Mouse (Mus musculus): Measurements from ENCODE around the gene Slc25a5. TPM values are rescaled to one million over a fixed set of nuclear protein-coding genes. Genes with fewer than 3 reads are reported as not detected.

Slc25a5 gene
- total and polyA plus RNA-seq, 3 experiments, result 591 to 1,177 (median 881) TPM

- dilution Hi-C loops (cut with MboI; ENCODE audit: extremely low pct_ligation_motif_present, extremely low pct_unique_long_range_greater_than_20kb, low sequenced_read_pairs), result no loop called here
Observed at GRCm38 (mm10) chrX:36847152-36847551, 51.7 kb downstream of the Slc25a5 start.

More at GRCm38 (mm10) chrX:36847152-36847551, 51.7 kb downstream of the Slc25a5 start:
- Histone ChIP-seq H3K4me1 (ENCODE audit: control insufficient read depth in 1 of 2, insufficient read depth in 2 of 2) (peaks cover 3 to 23% of the 10 kb centered on the region in 2 experiments; a peak in 2 of 4 replicates), H3K9ac (ENCODE audit: insufficient read depth, low read depth) (no peak overlapping the region), H3K36me3 (replicated peaks in 1 of 2; ENCODE audit: control insufficient read depth in 1 of 2, insufficient read depth in 1 of 2, low read length in 1 of 2) (peaks cover 0 to 6% of the 10 kb centered on the region in 2 experiments), H3K4me2 (ENCODE audit: insufficient read depth, low read depth, poor library complexity, severe bottlenecking) (no peak overlapping the region), H3K27ac (ENCODE audit: insufficient read depth, low read depth) (peak overlapping the region; percentile 26), H3K4me3 (replicated peaks in 1 of 3; ENCODE audit: low read depth in 2 of 3, low read length in 2 of 3, poor library complexity in 1 of 3) (no peak overlapping the region), H3K9me3 (replicated peaks; ENCODE audit: low read length) (no peaks in the 10 kb centered on the region), H3K79me2 (replicated peaks; ENCODE audit: control insufficient read depth, extremely low read depth, insufficient read depth, poor library complexity, severe bottlenecking) (no peaks in the 10 kb centered on the region), H3K27me3 (replicated peaks) (no peaks in the 10 kb centered on the region)
- peak; percentile 49 for DNase-seq (ENCODE audit: extremely low read depth)
- TF ChIP-seq MAZ (IDR thresholded peaks at IDR 0.05; ENCODE audit: low read depth, low read length), result no peak
- no peak for TF ChIP-seq E2F4 (IDR thresholded peaks at IDR 0.05; ENCODE audit: insufficient replicate concordance, low read depth, low read length)
- TF ChIP-seq CHD1 (IDR thresholded peaks at IDR 0.05; ENCODE audit: low read depth, low read length), result no peak
- no peak for TF ChIP-seq POLR2AphosphoS2 (IDR thresholded peaks at IDR 0.05; ENCODE audit: low read depth, low read length)
- TF ChIP-seq POLR2A (IDR thresholded peaks at IDR 0.05; ENCODE audit: low read depth, low read length), result no peak
- TF ChIP-seq RCOR1 (conservative IDR thresholded peaks at IDR 0.05; ENCODE audit: low read depth, low read length), result no peak
- peak; percentile 81 for TF ChIP-seq JUN (IDR thresholded peaks at IDR 0.05; ENCODE audit: insufficient read depth, low read depth, low read length)
- TF ChIP-seq GABPA (IDR thresholded peaks at IDR 0.05; ENCODE audit: insufficient replicate concordance, low read depth, low read length), result no peak
- peak; percentile 74 for TF ChIP-seq MYC (IDR thresholded peaks at IDR 0.05; ENCODE audit: low read depth, low read length)
- peak; percentile 81 for TF ChIP-seq JUND (conservative IDR thresholded peaks at IDR 0.05; ENCODE audit: low read depth, low read length)
- peak; percentile 72 for TF ChIP-seq IRF4 (IDR thresholded peaks at IDR 0.05; ENCODE audit: low read depth, low read length)
- 0 out of 2 replicates have a peak, but pooled peaks have one; percentile 8 for TF ChIP-seq ETS1 (conservative IDR thresholded peaks at IDR 0.05; ENCODE audit: low read depth, low read length)
- peak; percentile 42; the same call in 1 of the 2 replicates for TF ChIP-seq TCF12 (IDR thresholded peaks at IDR 0.05; ENCODE audit: low read depth, low read length)
- TF ChIP-seq CTCF (conservative IDR thresholded peaks at IDR 0.05 in 1 of 2, IDR thresholded peaks at IDR 0.05 in 1 of 2; ENCODE audit: low read depth in 2 of 2, low read length in 2 of 2), result no peak
- no peak for TF ChIP-seq USF2 (conservative IDR thresholded peaks at IDR 0.05; ENCODE audit: low read depth, low read length)
- no peak for TF ChIP-seq ZMIZ1 (IDR thresholded peaks at IDR 0.05; ENCODE audit: low read depth, low read length)
- no peak for TF ChIP-seq NELFE (IDR thresholded peaks at IDR 0.05; ENCODE audit: low read depth, low read length)
- no peak for TF ChIP-seq SMC3 (IDR thresholded peaks at IDR 0.05; ENCODE audit: low read depth, low read length)
- no peak for TF ChIP-seq USF1 (IDR thresholded peaks at IDR 0.05; ENCODE audit: low read depth, low read length)
- no peak for TF ChIP-seq SIN3A (IDR thresholded peaks at IDR 0.05; ENCODE audit: low read length)
- TF ChIP-seq MXI1 (IDR thresholded peaks at IDR 0.05; ENCODE audit: low read depth, low read length), result no peak
- TF ChIP-seq RAD21 (IDR thresholded peaks at IDR 0.05; ENCODE audit: low read depth, low read length), result no peak
- TF ChIP-seq MAFK (IDR thresholded peaks at IDR 0.05; ENCODE audit: insufficient replicate concordance, low read length), result no peak
- no peak for TF ChIP-seq MEF2A (IDR thresholded peaks at IDR 0.05; ENCODE audit: borderline replicate concordance, low read depth, low read length)
- peak; percentile 86 for TF ChIP-seq EP300 (IDR thresholded peaks at IDR 0.05; ENCODE audit: low read length)
- no peak for TF ChIP-seq CHD2 (IDR thresholded peaks at IDR 0.05; ENCODE audit: low read length)
- 0 out of 2 replicates have a peak, but pooled peaks have one; percentile 13 for TF ChIP-seq BHLHE40 (IDR thresholded peaks at IDR 0.05; ENCODE audit: low read depth, low read length)
- no peak for TF ChIP-seq KAT2A (IDR thresholded peaks at IDR 0.05; ENCODE audit: insufficient replicate concordance, low read length)
- no peak for TF ChIP-seq UBTF (IDR thresholded peaks at IDR 0.05; ENCODE audit: low read depth, low read length)
- peak; percentile 49; the same call in 1 of the 2 replicates for TF ChIP-seq MAX (IDR thresholded peaks at IDR 0.05; ENCODE audit: low read length)
- in situ Hi-C loops (cut with MboI; ENCODE audit: low pct_ligation_motif_present, low pct_unique_long_range_greater_than_20kb, low sequenced_read_pairs), result no loop called here

Other genes starting within 250 kb of the Slc25a5 start
- gene Pgrmc1, start 197.4 kb upstream of the Slc25a5 start, total RNA-seq (2012; rRNA removed), result 71.4 and 73.7 TPM in 2 replicates
- 174 and 190 TPM in 2 replicates for gene Pgrmc1, start 197.4 kb upstream of the Slc25a5 start, total RNA-seq (2014; rRNA removed)
- 87.2 and 91.4 TPM in 2 replicates for gene Pgrmc1, start 197.4 kb upstream of the Slc25a5 start, polyA plus RNA-seq (2012; ENCODE audit: insufficient read length, low read depth)
- 1.7 TPM in 2 replicates for gene Akap17b, start 150.3 kb upstream of the Slc25a5 start, total RNA-seq (2012; rRNA removed)
- gene Akap17b, start 150.3 kb upstream of the Slc25a5 start, total RNA-seq (2014; rRNA removed), result 2.9 and 3.3 TPM in 2 replicates
- gene Akap17b, start 150.3 kb upstream of the Slc25a5 start, polyA plus RNA-seq (2012; ENCODE audit: insufficient read length, low read depth), result 3.4 and 4.3 TPM in 2 replicates
- gene Slc25a43, start 52.0 kb upstream of the Slc25a5 start, total RNA-seq (2012; rRNA removed), result 1.2 and 1.7 TPM in 2 replicates
- 1.5 and 2.2 TPM in 2 replicates for gene Slc25a43, start 52.0 kb upstream of the Slc25a5 start, total RNA-seq (2014; rRNA removed)
- 1.4 and 1.7 TPM in 2 replicates for gene Slc25a43, start 52.0 kb upstream of the Slc25a5 start, polyA plus RNA-seq (2012; ENCODE audit: insufficient read length, low read depth)
- gene Ube2a, start 78.2 kb downstream of the Slc25a5 start, total RNA-seq (2012; rRNA removed), result 30.7 and 48.7 TPM in 2 replicates
- gene Ube2a, start 78.2 kb downstream of the Slc25a5 start, total RNA-seq (2014; rRNA removed), result 90.4 and 96.7 TPM in 2 replicates
- 96.6 and 141 TPM in 2 replicates for gene Ube2a, start 78.2 kb downstream of the Slc25a5 start, polyA plus RNA-seq (2012; ENCODE audit: insufficient read length, low read depth)
- gene C330007P06Rik, start 78.5 kb downstream of the Slc25a5 start, total RNA-seq (2012; rRNA removed), result 18.6 and 26.7 TPM in 2 replicates
- 61.2 and 70.3 TPM in 2 replicates for gene C330007P06Rik, start 78.5 kb downstream of the Slc25a5 start, total RNA-seq (2014; rRNA removed)
- gene C330007P06Rik, start 78.5 kb downstream of the Slc25a5 start, polyA plus RNA-seq (2012; ENCODE audit: insufficient read length, low read depth), result 47.9 and 53.0 TPM in 2 replicates
- gene Nkrf, start 107.2 kb downstream of the Slc25a5 start, total RNA-seq (2012; rRNA removed), result 7.0 and 10.1 TPM in 2 replicates
- 19.5 and 22.5 TPM in 2 replicates for gene Nkrf, start 107.2 kb downstream of the Slc25a5 start, total RNA-seq (2014; rRNA removed)
- gene Nkrf, start 107.2 kb downstream of the Slc25a5 start, polyA plus RNA-seq (2012; ENCODE audit: insufficient read length, low read depth), result 18.8 and 19.7 TPM in 2 replicates
- 88.1 and 98.8 TPM in 2 replicates for gene Sept6, start 196.1 kb downstream of the Slc25a5 start, total RNA-seq (2012; rRNA removed)
- gene Sept6, start 196.1 kb downstream of the Slc25a5 start, total RNA-seq (2014; rRNA removed), result 94.1 and 94.4 TPM in 2 replicates
- 180 and 214 TPM in 2 replicates for gene Sept6, start 196.1 kb downstream of the Slc25a5 start, polyA plus RNA-seq (2012; ENCODE audit: insufficient read length, low read depth)

Measured in CH12.LX (cell line).